Mouse (Mus musculus) embryonic facial prominence, embryonic 11.5 days (tissue): ENCODE results near the gene Mylk4. TPM values are rescaled to one million over a fixed set of nuclear protein-coding genes. Genes with fewer than 3 reads are reported as not detected.
A peak's percentile ranks its signal among the peaks of the same experiment; 100 is the strongest.

ENCODE experiments used
- ATAC-seq: fragments of 200-750 bp; cut with Nextera tagmentation; replicated peaks from 2 replicates; pipeline ENCODE4 v1.8.0; 2017; ENCODE audit warnings: low read depth; ENCODE audit not compliant: insufficient number of reproducible peaks, low FRiP score, low TSS enrichment
- DNase-seq: peaks from one replicate; pipeline ENCODE4 v3.0.0-alpha.2; 2015; ENCODE audit warnings: low spot score
- H3K27ac ChIP-seq: fragments of 300-500 bp; sonication (generic); replicated peaks from 2 replicates; pipeline ENCODE4 v1.5.1; 2014; ENCODE audit warnings: mild to moderate bottlenecking, low read depth, low read length, control low read depth
- H3K27me3 ChIP-seq: fragments of 300-500 bp; sonication (generic); 2 replicates; pipeline ENCODE4 v1.6.1; 2014; ENCODE audit warnings: mild to moderate bottlenecking, low read length, moderate library complexity, mixed read lengths; ENCODE audit not compliant: control insufficient read depth, insufficient read depth
- H3K36me3 ChIP-seq: fragments of 300-500 bp; sonication (generic); replicated peaks from 2 replicates; pipeline ENCODE4 v1.6.1; 2014; ENCODE audit warnings: low read depth, mild to moderate bottlenecking, low read length, moderate library complexity, mixed read lengths; ENCODE audit not compliant: control insufficient read depth, insufficient read depth
- H3K4me1 ChIP-seq: fragments of 300-500 bp; sonication (generic); 2 replicates; pipeline ENCODE4 v1.6.1; 2014; ENCODE audit warnings: low read length, mixed read lengths; ENCODE audit not compliant: control insufficient read depth, insufficient read depth
- H3K4me2 ChIP-seq: fragments of 300-500 bp; sonication (generic); 2 replicates; pipeline ENCODE4 v1.6.1; 2014; ENCODE audit warnings: low read depth, mild to moderate bottlenecking, control low read depth, low read length, moderate library complexity
- H3K4me3 ChIP-seq: fragments of 300-500 bp; sonication (generic); 2 replicates; pipeline ENCODE4 v1.5.1; 2014; ENCODE audit warnings: low read depth, low read length, control low read depth
- H3K9ac ChIP-seq: fragments of 300-500 bp; sonication (generic); replicated peaks from 2 replicates; pipeline ENCODE4 v1.6.1; 2014; ENCODE audit warnings: mild to moderate bottlenecking, control low read depth, low read length
- H3K9me3 ChIP-seq: fragments of 300-500 bp; sonication (generic); replicated peaks from 2 replicates; pipeline ENCODE4 v1.6.1; 2016; ENCODE audit warnings: mild to moderate bottlenecking, low read length, inconsistent platforms, mixed read lengths; ENCODE audit not compliant: control insufficient read depth
- WGBS: fragments of 180-500 bp; shearing (Covaris S2); extraction: QIAGEN DNeasy Blood & Tissue Kit; methylation state at CpG from one replicate; pipeline ENCODE4 v1.1.7; 2014; 5-methylcytosine and 5-hydroxymethylcytosine counted together
- polyA plus RNA-seq: library from polyadenylated mRNA; unstranded; fragments of >200 nt; fragmentation: Nextera tagmentation; extraction: Ambion mirVana; gene quantifications from 2 replicates; pipeline ENCODE4 v1.2.1, GENCODE M21; 2014

Mylk4 gene
- polyA plus RNA-seq, 1 experiment from 2014 or later, result 1.0 TPM

DNA sequence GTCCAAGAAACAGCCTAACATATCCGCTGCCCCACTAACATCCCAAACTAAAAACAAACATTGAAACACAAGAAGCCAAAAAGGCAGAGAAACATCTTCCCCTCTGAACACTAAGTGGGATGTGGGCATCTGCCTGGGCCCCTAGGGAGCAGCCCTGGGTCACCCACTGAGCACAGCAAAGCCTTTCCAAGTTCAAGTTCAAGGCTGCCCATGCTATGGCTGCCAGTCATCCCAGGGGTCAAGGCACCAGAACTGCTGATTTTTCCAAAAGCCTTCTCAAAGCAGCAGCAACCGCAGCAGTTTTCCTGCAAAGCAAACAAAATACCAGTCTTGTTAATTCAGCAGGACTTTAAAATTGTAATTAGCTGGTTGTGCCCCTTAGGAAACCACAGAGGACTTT lies 78.8 kb downstream of the Mylk4 start:
- Histone ChIP-seq H3K36me3 (no peaks in the 10 kb centered on the region), H3K4me3 (no peak overlapping the region), H3K9ac (no peak overlapping the region), H3K27me3 (no peaks in the 10 kb centered on the region), H3K9me3 (no peaks in the 10 kb centered on the region), H3K4me1 (no peaks in the 10 kb centered on the region), H3K4me2 (no peak overlapping the region), H3K27ac (no peak overlapping the region)
- ATAC-seq (no peak), DNase-seq (peak; percentile 13)
- 43% methylated on average over 2 of the region's 2 CpGs for WGBS

DNA sequence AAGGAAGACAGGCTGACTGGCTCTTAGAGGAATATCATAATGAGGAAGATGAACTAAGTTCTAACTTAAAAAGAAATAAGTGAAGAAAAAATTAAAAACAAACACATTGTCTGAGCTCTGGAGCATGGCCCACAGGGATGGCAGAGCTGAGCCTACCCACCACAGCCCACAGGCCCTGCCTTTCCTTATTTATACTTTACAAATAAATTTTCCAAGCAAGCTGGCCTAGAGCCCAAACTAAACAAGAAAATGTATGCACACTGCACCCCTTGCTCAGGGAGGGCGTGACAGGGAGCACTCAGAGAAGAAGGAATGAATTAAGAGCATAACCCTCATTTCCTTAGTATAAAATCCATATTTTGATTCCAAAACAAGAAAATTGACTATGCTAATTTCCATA lies 82.2 kb downstream of the Mylk4 start:
- ATAC-seq, result no peak
- WGBS, result 76% methylated on average over 1 of the region's 1 CpGs

DNA sequence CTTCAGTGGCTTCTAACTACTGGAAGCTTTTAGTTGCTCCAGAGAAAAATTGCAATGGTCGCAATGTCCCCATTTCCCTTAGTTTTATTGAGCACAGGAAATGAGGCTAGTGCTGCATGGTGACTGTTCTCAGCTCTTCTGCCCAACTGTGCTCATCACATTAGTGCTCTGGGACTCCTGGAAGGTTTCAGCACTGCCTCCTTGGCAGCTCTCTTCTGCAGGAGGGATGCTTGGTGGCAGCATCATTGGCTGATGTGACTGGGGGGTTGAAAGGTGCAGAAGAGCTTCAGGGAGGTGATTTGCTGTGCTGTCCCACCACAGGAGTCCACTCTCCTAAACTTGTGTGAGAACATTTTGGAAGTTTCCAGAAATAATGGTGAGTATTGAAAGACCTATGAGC lies 84.4 kb downstream of the Mylk4 start:
- H3K4me3 ChIP-seq, result no peak overlapping the region
- H3K9ac ChIP-seq, result no peak overlapping the region
- no peaks in the 10 kb centered on the region for H3K9me3 ChIP-seq
- ATAC-seq (no peak), DNase-seq (no peak)
- H3K4me1 ChIP-seq, result no peaks in the 10 kb centered on the region
- no peaks in the 10 kb centered on the region for H3K27me3 ChIP-seq
- H3K4me2 ChIP-seq, result no peak overlapping the region
- no peak overlapping the region for H3K27ac ChIP-seq
- no peaks in the 10 kb centered on the region for H3K36me3 ChIP-seq
- WGBS, result 84% methylated on average over 1 of the region's 1 CpGs

More for the DNA sequence above, 82.2 kb downstream of the Mylk4 start:
- no peak for DNase-seq
- Histone ChIP-seq H3K4me1 (no peaks in the 10 kb centered on the region), H3K9me3 (no peaks in the 10 kb centered on the region), H3K4me3 (no peak overlapping the region), H3K4me2 (no peak overlapping the region), H3K9ac (no peak overlapping the region), H3K27me3 (no peaks in the 10 kb centered on the region), H3K36me3 (no peaks in the 10 kb centered on the region), H3K27ac (no peak overlapping the region)

DNA sequence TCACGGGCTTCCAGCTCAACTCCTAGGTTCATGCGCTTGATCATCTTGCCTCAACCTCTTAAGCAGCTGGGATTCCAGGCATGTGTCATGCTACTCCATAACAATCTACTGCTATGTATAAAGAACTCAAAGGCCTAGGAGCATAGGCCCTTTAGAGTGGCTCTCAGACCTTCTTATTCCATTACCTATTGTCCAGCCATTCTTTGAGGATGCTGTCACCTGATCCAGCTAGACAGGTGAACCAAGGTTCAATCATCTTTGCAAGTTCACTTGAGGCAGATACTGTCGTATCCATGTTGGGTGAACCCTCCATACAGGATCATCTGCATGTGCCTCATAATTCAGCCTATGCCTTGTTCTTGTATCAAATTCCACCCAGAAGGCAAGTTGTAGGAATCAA lies 84.8 kb downstream of the Mylk4 start:
- H3K9me3 ChIP-seq, result no peaks in the 10 kb centered on the region
- WGBS, result 84% methylated on average over 3 of the region's 3 CpGs
- no peaks in the 10 kb centered on the region for H3K27me3 ChIP-seq
- H3K9ac ChIP-seq, result no peak overlapping the region
- ATAC-seq, result no peak
- no peaks in the 10 kb centered on the region for H3K36me3 ChIP-seq
- no peak for DNase-seq
- H3K4me1 ChIP-seq, result no peaks in the 10 kb centered on the region
- no peak overlapping the region for H3K4me3 ChIP-seq
- H3K27ac ChIP-seq, result no peak overlapping the region
- H3K4me2 ChIP-seq, result no peak overlapping the region

DNA sequence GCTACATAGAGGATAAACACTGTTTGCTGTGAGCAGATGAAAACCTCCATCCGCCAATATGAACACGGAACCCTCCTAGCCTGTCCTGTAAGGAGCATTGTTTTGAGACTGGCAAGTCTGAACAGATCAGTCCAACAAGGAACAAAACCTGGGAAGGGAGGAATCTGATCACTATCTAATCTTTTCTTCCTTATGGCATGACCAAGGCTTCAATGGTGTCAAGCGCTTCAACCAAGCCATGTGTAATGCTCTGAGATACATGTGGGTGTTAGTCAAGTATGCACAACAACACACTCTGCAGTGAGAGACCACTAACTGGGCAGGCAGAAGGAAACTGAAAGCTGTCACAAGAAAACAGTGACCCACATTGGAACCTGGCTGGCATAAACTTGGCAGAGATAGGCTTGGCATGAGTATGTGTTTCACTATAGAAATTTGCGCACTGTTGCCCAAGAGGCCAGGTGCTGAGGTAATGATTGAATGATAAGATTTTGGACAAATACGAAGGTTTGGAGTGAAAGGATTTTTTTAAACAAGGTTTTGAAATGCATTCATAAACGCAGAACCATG lies 89.8 kb downstream of the Mylk4 start:
- Histone ChIP-seq H3K36me3 (no peaks in the 10 kb centered on the region), H3K9me3 (no peaks in the 10 kb centered on the region), H3K27me3 (no peaks in the 10 kb centered on the region), H3K27ac (no peak overlapping the region), H3K4me2 (no peak overlapping the region), H3K9ac (no peak overlapping the region), H3K4me1 (no peaks in the 10 kb centered on the region), H3K4me3 (no peak overlapping the region)
- DNase-seq (no peak), ATAC-seq (no peak)
- WGBS, result 89% methylated on average over 6 of the region's 6 CpGs

DNA sequence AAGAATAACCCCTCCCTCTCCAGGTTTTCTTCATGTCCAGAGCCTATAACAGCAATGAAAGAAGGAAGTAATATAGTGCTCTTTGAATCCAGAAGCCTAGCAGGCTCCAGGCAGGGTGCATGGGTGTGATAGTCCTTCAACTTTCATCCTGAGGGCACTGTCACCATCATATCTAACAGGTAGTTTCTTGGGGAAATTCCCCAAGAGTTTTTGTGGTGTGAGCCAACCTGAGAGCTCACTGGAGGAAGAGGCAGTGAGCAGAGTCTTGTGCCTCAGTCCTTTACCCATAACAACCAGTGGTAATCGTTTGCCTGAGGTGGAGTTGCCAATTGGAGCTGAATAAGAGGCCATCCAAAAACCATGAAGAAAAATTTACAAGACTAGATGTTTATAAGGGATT lies 91.2 kb downstream of the Mylk4 start:
- no peak overlapping the region for H3K27ac ChIP-seq
- no peaks in the 10 kb centered on the region for H3K27me3 ChIP-seq
- no peak overlapping the region for H3K9ac ChIP-seq
- no peaks in the 10 kb centered on the region for H3K4me1 ChIP-seq
- no peak overlapping the region for H3K4me3 ChIP-seq
- no peaks in the 10 kb centered on the region for H3K36me3 ChIP-seq
- no peak for ATAC-seq
- H3K9me3 ChIP-seq, result no peaks in the 10 kb centered on the region
- 60% methylated on average over 1 of the region's 1 CpGs for WGBS
- DNase-seq, result no peak
- H3K4me2 ChIP-seq, result no peak overlapping the region

DNA sequence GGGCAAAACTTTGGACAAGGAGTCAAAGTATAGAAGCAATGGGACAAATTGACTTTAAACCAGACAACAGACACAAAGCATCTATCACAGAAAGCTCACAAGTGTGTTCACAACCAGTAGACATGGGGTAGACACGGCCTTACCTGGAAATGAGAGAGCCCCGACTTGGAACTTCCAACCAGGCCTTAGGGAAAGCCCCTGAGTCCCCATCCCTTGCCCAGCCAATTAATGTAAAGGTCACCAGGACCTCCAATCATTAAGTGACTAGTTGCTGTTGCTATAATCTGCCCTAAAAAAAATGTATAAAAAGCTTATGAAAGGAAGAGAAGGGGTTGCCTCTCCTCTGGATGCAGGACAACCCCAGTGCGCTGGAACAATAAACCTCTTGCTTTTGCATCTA lies 93.5 kb downstream of the Mylk4 start:
- Histone ChIP-seq H3K9me3 (no peaks in the 10 kb centered on the region), H3K9ac (no peak overlapping the region), H3K4me2 (no peak overlapping the region), H3K4me1 (no peaks in the 10 kb centered on the region), H3K27me3 (no peaks in the 10 kb centered on the region), H3K4me3 (no peak overlapping the region), H3K27ac (no peak overlapping the region), H3K36me3 (no peaks in the 10 kb centered on the region)
- no peak for DNase-seq
- no peak for ATAC-seq
- 81% methylated on average over 3 of the region's 3 CpGs for WGBS

DNA sequence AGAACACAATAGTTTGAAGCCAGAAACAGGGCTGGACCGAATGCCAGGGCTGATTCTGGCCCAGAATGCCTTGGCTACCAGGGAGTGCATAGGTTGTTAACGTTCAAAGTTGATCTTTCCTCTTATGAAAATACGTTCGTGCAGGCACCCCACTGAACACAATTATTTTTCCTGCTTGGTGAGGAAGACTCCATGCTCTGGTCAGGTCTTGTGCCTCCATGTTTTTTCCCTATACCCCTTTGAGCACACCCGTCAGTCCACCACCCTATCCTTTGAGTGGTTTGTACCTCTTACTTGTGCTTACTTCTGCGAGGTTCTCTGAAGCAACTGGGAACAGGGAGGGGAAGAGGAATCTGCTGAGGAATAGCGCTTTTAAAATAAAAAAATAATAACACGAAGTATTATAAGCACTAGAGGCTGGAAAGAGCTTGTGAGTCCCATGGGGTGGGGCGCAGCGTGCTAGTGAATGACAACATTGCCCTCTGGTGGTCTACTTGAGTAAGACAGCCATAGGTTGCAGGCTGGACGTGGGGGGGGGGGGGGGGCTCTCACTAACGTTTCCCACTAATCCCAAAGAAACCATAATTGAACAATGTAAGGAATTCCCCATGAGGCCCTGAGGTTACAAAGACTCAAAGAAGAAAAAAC lies 102.8 kb downstream of the Mylk4 start:
- Histone ChIP-seq H3K36me3 (no peaks in the 10 kb centered on the region), H3K4me2 (no peak overlapping the region), H3K27ac (no peak overlapping the region), H3K9ac (no peak overlapping the region), H3K4me1 (no peaks in the 10 kb centered on the region), H3K4me3 (no peak overlapping the region), H3K9me3 (no peaks in the 10 kb centered on the region), H3K27me3 (no peaks in the 10 kb centered on the region)
- DNase-seq (peak; percentile 88), ATAC-seq (peak; percentile 48; the same call in 1 of the 2 replicates)
- 31% methylated on average over 12 of the region's 12 CpGs for whole genome bisulfite sequencing
